Mouse (Mus musculus) intestine, postnatal 0 days (tissue): ENCODE data around the gene Sox1. TPM values are rescaled to one million over a fixed set of nuclear protein-coding genes. Genes with fewer than 3 reads are reported as not detected.

Source experiments
- ATAC-seq: fragments of 200-750 bp; cut with Nextera tagmentation; 2 replicates; pipeline ENCODE4 v1.8.0; 2017; ENCODE audit warnings: mild to moderate bottlenecking, moderate TSS enrichment, moderate library complexity
- H3K27ac ChIP-seq: fragments of 300-500 bp; sonication (generic); 2 replicates; pipeline ENCODE4 v1.5.1; 2014; ENCODE audit warnings: mild to moderate bottlenecking, low read depth, low read length, moderate library complexity
- H3K27me3 ChIP-seq: fragments of 300-500 bp; sonication (generic); replicated peaks from 2 replicates; pipeline ENCODE4 v1.6.1; 2014; ENCODE audit warnings: low read length, mixed read lengths; ENCODE audit not compliant: control insufficient read depth, insufficient read depth
- H3K36me3 ChIP-seq: fragments of 300-500 bp; sonication (generic); 2 replicates; pipeline ENCODE4 v1.6.1; 2014; ENCODE audit warnings: mild to moderate bottlenecking, moderate library complexity; ENCODE audit not compliant: control insufficient read depth, insufficient read depth
- H3K4me1 ChIP-seq: fragments of 300-500 bp; sonication (generic); replicated peaks from 2 replicates; pipeline ENCODE4 v1.6.1; 2014; ENCODE audit warnings: antibody characterized with exemption, low read length, mixed read lengths; ENCODE audit not compliant: control insufficient read depth, insufficient read depth
- H3K4me2 ChIP-seq: fragments of 300-500 bp; sonication (generic); replicated peaks from 2 replicates; pipeline ENCODE4 v1.6.1; 2014; ENCODE audit warnings: low read depth, mild to moderate bottlenecking, moderate library complexity
- H3K4me3 ChIP-seq: fragments of 300-500 bp; sonication (generic); 2 replicates; pipeline ENCODE4 v1.5.1; 2014; ENCODE audit warnings: low read depth, low read length
- H3K9ac ChIP-seq: fragments of 300-500 bp; sonication (generic); 2 replicates; pipeline ENCODE4 v1.6.1; 2014; ENCODE audit warnings: mild to moderate bottlenecking, low read depth, low read length
- H3K9me3 ChIP-seq: fragments of 300-500 bp; sonication (generic); 2 replicates; pipeline ENCODE4 v1.6.1; 2016; ENCODE audit warnings: mixed run types; ENCODE audit not compliant: control insufficient read depth
- CTCF ChIP-seq: sonication (generic); IDR thresholded peaks from 2 replicates; pipeline ENCODE4 v1.5.1; 2016; ENCODE audit warnings: low read depth, mild to moderate bottlenecking, control low read depth, antibody characterized with exemption, moderate library complexity
- WGBS: fragments of 180-500 bp; shearing (Covaris S2); extraction: QIAGEN DNeasy Blood & Tissue Kit; methylation state at CpG from one replicate; pipeline ENCODE4 v1.1.7; 2014; 5-methylcytosine and 5-hydroxymethylcytosine counted together
- polyA plus RNA-seq: library from polyadenylated mRNA; unstranded; fragments of >200 nt; fragmentation: Nextera tagmentation; extraction: Ambion mirVana; gene quantifications from 2 replicates; pipeline ENCODE4 v1.2.1, GENCODE M21; 2015

The Sox1 gene
- polyA plus RNA-seq, 1 experiment from 2014 or later: not detected

- H3K27ac ChIP-seq: no peak overlapping the region
- no peak overlapping the region for H3K4me2 ChIP-seq
- no peak overlapping the region for H3K9ac ChIP-seq
- H3K4me3 ChIP-seq: no peak overlapping the region
- H3K36me3 ChIP-seq: no peaks in the 10 kb centered on the region
- H3K27me3 ChIP-seq: peaks cover 8% of the 10 kb centered on the region; the same call in 1 of the 2 replicates
- no peak for ATAC-seq
- no peak for TF ChIP-seq CTCF
- H3K9me3 ChIP-seq: no peaks in the 10 kb centered on the region
- WGBS: 83% methylated on average over 2 of the region's 2 CpGs
- no peaks in the 10 kb centered on the region for H3K4me1 ChIP-seq
Observed at GRCm38 (mm10) chr8:12417056-12417455, 22.0 kb downstream of the Sox1 start.

GRCm38 (mm10) chr8:12420537-12420936, 25.4 kb downstream of the Sox1 start:
- Histone ChIP-seq H3K4me3 (no peak overlapping the region), H3K9ac (no peak overlapping the region), H3K36me3 (no peaks in the 10 kb centered on the region), H3K4me1 (no peaks in the 10 kb centered on the region), H3K27me3 (peaks cover 15% of the 10 kb centered on the region; the same call in 1 of the 2 replicates), H3K4me2 (no peak overlapping the region), H3K9me3 (no peaks in the 10 kb centered on the region), H3K27ac (no peak overlapping the region)
- TF ChIP-seq CTCF: peak; percentile 42
- 80% methylated on average over 2 of the region's 2 CpGs for WGBS
- no peak for ATAC-seq

- 76% methylated on average over 8 of the region's 8 CpGs for WGBS
Observed at GRCm38 (mm10) chr8:12425906-12426305, 30.8 kb downstream of the Sox1 start.

GRCm38 (mm10) chr8:12427346-12427745, 32.3 kb downstream of the Sox1 start:
- WGBS: 70% methylated on average over 9 of the region's 9 CpGs
- H3K36me3 ChIP-seq: no peaks in the 10 kb centered on the region
- H3K27me3 ChIP-seq: peaks cover 78% of the 10 kb centered on the region
- H3K4me2 ChIP-seq: no peak overlapping the region
- no peaks in the 10 kb centered on the region for H3K4me1 ChIP-seq
- ATAC-seq: no peak
- TF ChIP-seq CTCF: no peak
- H3K4me3 ChIP-seq: no peak overlapping the region
- H3K9me3 ChIP-seq: no peaks in the 10 kb centered on the region
- H3K27ac ChIP-seq: no peak overlapping the region
- H3K9ac ChIP-seq: no peak overlapping the region

More at GRCm38 (mm10) chr8:12425906-12426305, 30.8 kb downstream of the Sox1 start:
- H3K27ac ChIP-seq: no peak overlapping the region
- H3K9ac ChIP-seq: no peak overlapping the region
- H3K4me2 ChIP-seq: no peak overlapping the region
- H3K27me3 ChIP-seq: peaks cover 66% of the 10 kb centered on the region
- no peak for ATAC-seq
- TF ChIP-seq CTCF: no peak
- H3K4me1 ChIP-seq: no peaks in the 10 kb centered on the region
- H3K36me3 ChIP-seq: no peaks in the 10 kb centered on the region
- no peaks in the 10 kb centered on the region for H3K9me3 ChIP-seq
- no peak overlapping the region for H3K4me3 ChIP-seq

GRCm38 (mm10) chr8:12427886-12428799, 33.0 kb downstream of the Sox1 start:
- H3K4me2 ChIP-seq: no peak overlapping the region
- H3K36me3 ChIP-seq: no peaks in the 10 kb centered on the region
- no peak for TF ChIP-seq CTCF

GRCm38 (mm10) chr8:12428931-12429330, 33.8 kb downstream of the Sox1 start:
- no peak for ATAC-seq
- no peak for TF ChIP-seq CTCF
- WGBS: 24% methylated on average over 5 of the region's 5 CpGs

More at GRCm38 (mm10) chr8:12427886-12428799, 33.0 kb downstream of the Sox1 start:
- Histone ChIP-seq H3K27ac (no peak overlapping the region), H3K9me3 (no peaks in the 10 kb centered on the region), H3K4me1 (no peaks in the 10 kb centered on the region), H3K27me3 (peaks cover 83% of the 10 kb centered on the region), H3K4me3 (no peak overlapping the region), H3K9ac (no peak overlapping the region)
- WGBS: 15% methylated on average over 26 of the region's 26 CpGs
- ATAC-seq: no peak

More at GRCm38 (mm10) chr8:12428931-12429330, 33.8 kb downstream of the Sox1 start:
- H3K4me1 ChIP-seq: no peaks in the 10 kb centered on the region
- peaks cover 89% of the 10 kb centered on the region for H3K27me3 ChIP-seq
- H3K27ac ChIP-seq: no peak overlapping the region
- H3K36me3 ChIP-seq: no peaks in the 10 kb centered on the region
- H3K4me2 ChIP-seq: no peak overlapping the region
- no peak overlapping the region for H3K4me3 ChIP-seq
- no peak overlapping the region for H3K9ac ChIP-seq
- H3K9me3 ChIP-seq: no peaks in the 10 kb centered on the region
